Mouse (Mus musculus) gastrocnemius, postnatal 10 days (tissue): ENCODE results near the gene Tspan1. TPM values are rescaled to one million over a fixed set of nuclear protein-coding genes. Genes with fewer than 3 reads are reported as not detected.

ENCODE experiments used
- DNase-seq: peaks from one replicate; pipeline ENCODE4 v3.0.0; 2021; ENCODE audit warnings: mixed read lengths
- long read RNA-seq, 2 experiments: library from polyadenylated mRNA; stranded (forward); transcript quantifications; one replicate each; pipeline ENCODE4 v2.0.0; 2021
- total RNA-seq, 2 experiments: library from RNA; stranded (reverse); gene quantifications; 2 replicates each; pipeline ENCODE4 v1.2.3; 2021

Gene Tspan1
- not detected for total RNA-seq
- long read RNA-seq, experiment 1 = 0 reads
- long read RNA-seq, experiment 2 = 0 reads

DNA sequence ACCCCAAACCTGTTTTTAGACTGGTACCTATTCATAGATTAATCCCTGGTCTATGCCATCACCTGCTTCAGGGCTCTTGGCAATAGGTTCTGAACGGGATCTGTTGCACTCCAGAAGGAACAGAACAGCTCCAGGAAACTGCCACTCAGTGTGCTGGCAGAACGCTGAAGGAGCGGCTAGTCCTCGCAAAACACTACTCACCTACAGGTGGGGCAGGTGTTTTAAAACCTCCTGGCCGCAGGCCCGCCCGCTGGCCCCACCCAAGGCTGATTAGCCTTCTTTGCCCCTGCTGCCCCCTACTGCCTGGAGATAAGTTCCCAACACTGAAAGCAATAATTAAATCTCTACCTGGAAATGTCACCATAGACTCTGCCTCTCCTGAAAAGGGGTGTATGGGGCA lies at the start of gene Tspan1:
Gene Tspan1 (minus strand): TSS at position 198 of the 400 bp plus-strand sequence.
- no peak for DNase-seq

DNA sequence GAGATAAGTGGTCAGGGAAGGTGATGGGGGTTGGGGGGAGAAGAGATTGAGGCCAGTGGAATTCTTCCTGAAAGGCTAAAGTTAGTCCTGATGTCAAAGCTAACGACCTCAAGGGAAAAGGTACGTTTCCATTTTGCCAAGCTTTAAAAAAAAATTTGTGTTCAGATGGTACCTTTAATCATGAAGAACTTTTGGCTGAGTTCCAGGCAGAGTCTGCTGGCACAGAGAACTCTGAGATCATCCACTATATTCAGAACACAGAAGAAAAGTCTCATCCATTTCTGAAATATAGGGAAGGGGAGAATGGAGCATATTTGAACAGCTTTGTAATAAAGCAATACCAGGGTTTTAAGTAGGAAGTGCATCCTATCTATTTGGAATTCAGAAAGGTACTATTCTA lies 49.6 kb upstream of the Tspan1 start:
- no peak for DNase-seq

DNA sequence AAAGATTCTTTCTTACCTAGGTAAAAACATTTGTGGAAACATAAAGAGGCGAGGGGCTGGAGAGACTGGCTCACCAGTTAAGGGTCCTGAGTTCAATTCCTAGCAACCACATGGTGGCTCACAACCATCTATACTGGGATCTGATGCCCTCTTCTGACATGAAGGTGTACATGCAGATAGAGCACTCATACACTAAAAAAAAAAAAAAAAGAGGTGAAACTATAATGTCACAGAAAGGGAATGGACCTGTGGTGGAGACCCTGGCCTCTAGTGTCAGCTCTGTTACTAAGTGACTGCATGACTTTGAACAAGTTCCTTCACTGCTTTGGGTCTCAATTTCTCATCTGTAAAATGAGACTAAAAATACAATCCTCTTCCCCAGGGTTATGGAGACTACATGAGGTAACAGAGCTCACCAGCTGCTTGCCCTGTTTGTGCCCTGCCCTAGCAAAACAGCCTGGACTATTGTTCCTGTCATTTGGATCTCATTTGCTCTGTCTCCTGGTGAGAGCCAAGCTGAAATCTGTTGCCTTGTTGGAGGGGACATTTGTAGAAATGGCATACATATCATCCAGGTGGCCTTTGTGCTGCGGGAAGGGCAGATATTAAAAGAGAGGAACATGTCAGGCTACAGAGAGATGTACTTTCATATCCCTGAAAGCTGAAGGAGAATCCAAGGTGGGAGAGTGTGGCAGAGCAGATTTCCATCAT lies 48.6 kb upstream of the Tspan1 start:
- no peak for DNase-seq

DNA sequence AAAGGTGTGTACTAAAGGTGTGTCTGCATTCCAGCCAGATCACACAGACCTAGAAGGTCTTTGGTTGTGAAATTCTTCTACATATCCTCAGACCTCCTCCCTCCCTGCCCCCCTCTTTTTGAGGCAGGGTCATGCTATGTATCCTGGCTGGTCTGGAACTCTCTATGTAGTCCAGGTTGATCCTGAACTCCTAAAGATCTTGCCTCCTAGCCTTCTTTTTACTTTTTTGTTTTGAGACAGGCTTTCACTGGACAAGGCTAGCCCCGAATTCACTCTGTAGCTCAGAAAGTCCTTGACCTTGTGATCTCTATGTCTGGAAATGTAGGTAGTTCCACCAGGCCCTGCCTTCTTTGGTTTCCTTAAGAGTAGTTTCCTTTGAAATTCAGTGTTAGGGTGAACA lies 41.5 kb upstream of the Tspan1 start:
- DNase-seq = no peak

DNA sequence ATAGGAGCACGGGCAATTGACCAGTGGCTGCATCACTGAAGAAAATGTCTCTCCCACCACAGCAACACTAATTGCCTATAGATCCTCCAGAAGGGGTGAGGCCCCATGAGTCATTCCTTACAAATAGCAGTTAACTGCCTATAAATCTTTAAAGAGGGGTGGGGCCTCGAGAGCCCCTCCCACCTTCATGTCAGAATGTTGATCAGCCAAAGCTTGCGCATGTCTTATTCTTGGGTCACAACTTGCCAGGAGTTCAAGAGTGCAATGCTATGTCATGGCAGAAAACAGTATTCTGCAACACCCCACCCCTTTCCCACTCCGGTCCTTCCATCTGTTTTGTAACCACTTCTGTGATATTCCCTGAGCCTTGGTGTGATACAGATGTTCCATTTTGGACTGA lies 39.1 kb upstream of the Tspan1 start:
- no peak for DNase-seq

DNA sequence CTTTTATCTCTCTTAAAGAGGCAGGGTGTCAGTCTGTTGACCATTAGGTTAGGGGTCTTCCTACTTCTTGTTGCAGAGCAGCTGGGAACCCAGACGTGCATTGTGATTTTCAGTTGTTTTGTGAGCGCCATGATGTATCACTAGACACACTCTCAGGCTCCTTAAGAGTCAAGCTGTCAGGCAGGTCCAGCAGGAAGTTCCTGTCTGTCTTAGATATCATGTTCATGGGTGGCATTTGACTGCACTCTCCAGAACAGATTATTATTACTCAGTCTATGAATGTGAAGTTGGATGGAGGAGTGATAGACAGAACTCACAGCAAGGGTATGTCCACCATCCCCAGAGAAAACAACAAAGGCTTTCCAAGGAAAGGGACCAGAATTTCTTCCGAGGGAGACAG lies 37.0 kb upstream of the Tspan1 start:
- no peak for DNase-seq

DNA sequence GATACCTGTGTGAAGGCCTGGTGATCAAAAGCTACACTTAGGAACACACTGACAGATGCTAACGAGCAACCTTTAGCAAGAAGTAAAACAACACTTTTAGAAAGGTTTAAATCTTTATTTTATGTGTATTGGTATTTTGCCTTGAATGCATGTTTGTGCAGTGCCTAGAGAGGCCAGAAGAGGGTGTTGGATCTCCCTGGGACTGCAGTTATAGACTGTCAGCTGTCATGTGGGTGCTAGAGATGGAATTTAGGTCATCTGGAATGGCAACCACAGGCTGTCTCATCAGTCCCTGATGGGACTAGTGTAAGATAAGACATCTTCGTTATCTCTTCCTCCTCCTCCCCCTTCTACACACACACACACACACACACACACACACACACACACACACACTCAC lies 31.0 kb upstream of the Tspan1 start:
- no peak for DNase-seq

DNA sequence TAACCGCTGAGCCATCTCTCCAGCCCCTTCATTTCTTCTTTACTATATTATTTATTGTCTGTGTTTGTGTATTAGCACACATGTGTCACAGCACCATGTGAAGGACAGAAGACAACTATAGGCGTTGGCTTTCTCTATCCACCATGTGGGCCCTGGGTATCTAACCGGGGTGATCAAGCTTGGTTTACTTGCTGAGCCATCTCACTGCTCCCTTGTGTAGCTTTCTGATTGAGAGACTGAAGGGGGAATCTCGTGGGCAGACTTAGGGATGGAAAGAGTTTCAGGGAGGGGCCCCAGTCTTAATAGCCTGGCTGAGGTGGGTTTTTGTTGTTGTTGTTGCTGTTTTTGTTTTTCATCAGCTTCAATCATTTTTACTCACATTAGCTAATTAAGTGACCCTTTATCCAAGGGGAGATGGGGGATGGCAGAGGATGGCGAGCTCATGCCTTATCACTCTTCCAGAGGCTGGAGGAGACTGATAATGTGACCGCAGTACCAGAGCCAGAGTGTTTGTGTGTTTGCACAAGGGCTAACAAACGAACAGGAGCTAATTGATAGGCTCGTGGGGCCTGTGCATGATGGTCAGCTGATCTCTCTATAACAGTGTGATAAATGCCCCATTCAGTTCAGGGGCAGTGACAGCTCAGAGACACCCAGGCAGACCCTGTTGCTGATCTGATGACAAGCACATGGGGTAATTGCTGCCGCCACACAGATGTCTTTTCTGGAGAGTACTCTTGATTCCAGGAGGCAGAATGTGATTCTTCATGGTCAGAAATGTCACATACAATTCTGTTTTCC lies 26.4 kb upstream of the Tspan1 start:
- DNase-seq = no peak

DNA sequence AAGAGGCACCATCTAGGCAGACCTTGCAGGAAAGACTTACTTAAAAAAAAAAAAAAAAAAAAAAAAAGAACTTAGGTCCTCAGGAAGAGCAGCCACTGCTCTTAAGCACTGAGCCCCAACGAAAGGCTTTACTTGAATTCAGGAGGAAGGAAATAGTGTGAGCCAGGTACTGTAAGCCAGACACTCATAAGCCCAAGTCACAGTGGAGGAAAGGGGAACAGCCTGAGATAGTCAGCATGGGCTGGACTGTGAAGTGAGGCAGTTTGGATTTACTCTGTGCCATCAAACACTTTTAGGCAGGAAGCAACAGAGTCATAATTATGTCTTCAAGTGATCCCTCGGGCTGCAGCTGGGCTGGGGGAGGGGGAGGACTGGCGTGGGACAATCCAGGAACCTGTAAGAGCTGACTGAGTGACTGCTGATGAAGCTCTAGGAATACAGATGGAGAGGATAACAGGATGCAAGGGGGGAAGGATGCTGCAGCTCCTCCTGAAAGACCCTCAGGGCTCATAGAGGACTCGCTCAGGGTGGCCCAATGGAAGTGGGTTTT lies 25.0 kb upstream of the Tspan1 start:
- no peak for DNase-seq

DNA sequence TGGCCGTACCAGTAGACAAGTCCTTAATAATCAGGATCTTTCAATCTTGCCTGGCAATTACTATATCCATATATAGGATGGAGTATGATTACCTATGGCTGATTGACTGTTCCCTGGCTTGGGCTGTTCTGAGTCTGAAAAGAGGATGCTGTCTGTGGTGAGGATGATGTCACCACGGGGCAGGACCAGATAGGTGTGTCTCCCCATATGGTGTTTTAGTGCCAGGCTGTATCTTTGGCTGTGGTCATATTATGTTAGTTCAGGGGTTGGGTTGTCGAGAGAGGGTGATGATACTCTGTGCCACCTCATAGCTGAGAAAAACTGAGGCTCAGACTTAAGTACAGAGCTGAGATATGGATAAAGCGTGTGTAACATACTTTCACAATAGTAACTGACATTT lies 17.7 kb upstream of the Tspan1 start:
- no peak for DNase-seq

DNA sequence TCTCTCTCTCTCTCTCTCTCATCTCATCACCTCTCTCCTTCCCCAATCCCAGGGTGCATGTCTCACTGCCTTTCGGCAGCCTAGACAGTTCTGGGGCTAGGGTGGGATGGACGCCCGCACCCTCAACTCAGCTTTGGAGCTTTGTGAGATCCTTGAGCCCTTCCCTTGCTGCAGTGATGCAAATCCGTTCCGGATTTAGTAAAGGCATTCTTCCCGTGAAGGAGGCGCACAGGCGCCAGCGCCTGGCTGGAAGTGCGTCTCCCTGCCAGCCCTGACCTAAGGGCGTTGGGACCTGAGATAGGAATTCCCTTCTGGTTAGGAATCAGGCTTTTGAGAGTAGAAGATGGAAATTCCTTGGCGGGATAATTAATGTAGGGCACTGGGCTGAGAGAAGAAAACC lies 15.3 kb upstream of the Tspan1 start:
- DNase-seq = peak; percentile 15

DNA sequence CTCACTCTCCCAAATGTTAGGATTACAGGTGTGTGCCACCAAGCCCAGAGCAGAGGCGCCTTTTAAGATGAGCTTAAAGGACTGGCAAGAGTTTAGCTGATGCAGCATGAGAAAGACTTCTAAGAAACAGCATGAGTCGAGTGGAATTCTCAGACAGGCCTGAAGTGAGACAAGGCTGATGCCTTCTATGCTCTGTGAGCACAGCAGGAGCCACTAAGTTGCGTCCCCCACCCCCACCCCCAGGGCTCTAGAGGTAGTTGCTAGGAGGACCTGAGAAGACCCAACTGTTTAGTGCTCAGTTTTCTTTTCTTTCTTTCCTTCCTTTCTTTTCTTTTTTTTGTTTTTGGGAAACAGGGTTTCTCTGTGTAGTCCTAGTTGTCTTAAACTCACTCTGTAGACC lies 14.7 kb upstream of the Tspan1 start:
- DNase-seq = no peak

DNA sequence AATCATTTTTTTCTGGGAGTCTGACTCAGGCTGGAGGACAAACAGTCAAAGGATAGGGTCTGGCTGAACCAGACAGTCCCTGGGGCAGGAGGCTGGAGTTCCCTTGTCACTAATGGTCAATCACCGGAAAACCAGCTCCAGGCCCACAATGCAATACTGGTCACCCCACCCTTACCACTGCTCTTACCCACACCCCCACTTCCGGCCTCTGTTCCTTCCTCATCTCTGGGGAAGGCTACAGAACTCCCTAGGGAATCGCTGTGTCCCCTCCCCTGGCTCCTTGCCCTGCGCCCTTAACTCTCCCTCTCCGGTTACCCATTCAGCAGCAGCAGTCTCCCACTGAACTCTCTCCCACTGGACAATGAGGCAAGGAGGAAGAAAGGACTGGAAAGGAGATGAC lies 9.7 kb upstream of the Tspan1 start:
- peak; percentile 40 for DNase-seq

DNA sequence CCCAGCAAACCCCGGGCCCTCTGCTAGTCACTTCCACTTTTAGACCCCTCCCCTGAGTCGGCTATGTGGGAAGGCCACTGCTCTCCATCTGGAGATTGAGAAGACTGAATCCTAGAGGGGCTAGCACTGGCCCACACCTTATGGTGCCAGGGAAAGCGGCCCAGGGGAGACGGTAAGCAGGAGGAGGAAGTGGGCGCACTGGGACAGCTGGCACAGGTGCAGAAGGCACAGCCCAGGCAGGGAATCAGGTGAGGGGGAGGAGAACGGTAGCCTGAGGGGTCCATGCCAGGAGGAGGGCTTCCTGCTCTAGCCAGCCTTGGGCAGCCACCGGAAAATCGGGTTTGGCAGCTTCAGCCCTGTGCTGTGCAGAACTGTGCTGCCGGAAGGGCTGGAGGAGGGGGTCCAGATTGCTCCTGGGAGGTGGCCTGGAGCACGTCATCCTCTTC lies 9.2 kb upstream of the Tspan1 start:
- peak; percentile 55 for DNase-seq

DNA sequence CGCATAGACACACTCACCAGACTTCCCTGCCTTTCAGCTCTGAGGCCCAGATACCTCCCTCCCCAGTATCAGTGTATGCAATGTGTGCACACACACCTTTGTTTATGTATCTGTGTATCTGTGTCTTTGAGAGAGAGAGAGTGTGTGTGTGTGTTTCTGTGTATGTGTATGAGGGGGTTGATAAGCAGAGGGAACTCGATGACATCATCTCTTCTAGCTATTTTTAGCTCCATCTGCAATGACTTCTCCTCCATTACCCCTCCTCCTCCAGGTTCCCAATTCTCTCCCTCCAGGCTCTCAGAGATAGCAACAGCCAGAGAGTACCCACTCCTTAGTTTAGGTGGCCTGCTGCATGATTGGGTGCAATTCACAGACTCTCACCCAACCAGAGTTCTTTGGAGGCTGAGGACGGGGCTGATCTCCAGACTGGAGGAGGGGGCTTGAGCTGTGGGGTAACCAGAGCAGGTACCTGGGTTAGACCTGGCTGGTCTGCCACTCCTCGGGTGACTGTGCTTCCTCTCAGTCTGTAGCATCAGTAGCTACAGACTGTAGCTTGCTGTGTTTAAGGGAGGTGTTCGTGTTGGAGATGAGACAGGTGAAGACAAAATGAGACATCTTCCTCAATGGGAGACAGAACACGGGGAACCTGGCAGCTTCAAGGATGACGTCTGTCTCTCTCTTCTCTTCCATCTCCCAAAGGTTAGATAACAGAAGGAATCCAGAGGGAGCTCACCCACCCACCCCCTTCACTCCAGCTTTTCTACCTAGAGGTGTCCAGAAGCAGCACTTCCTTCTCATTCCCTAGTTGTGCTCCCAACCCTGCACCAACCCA lies 8.5 kb upstream of the Tspan1 start:
- DNase-seq = no peak

DNA sequence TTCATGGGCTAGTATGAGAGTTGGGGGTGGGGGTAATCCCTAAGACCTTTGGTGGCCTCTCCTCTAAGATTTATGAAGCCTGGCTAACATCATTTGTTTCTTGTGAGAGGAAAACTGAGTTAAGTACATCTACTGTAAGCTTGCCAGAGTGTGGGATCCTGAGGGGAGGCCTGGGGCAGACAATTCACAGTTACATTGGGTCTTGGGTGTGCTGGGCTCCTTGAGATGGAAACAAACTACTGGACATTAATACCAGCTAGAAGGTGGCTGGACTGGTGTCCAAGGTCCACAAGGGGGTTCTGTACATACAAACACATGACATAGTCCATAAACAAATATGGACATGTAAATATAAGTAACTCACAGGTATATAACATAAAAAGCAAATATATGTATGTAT lies 7.7 kb upstream of the Tspan1 start:
- DNase-seq = no peak

DNA sequence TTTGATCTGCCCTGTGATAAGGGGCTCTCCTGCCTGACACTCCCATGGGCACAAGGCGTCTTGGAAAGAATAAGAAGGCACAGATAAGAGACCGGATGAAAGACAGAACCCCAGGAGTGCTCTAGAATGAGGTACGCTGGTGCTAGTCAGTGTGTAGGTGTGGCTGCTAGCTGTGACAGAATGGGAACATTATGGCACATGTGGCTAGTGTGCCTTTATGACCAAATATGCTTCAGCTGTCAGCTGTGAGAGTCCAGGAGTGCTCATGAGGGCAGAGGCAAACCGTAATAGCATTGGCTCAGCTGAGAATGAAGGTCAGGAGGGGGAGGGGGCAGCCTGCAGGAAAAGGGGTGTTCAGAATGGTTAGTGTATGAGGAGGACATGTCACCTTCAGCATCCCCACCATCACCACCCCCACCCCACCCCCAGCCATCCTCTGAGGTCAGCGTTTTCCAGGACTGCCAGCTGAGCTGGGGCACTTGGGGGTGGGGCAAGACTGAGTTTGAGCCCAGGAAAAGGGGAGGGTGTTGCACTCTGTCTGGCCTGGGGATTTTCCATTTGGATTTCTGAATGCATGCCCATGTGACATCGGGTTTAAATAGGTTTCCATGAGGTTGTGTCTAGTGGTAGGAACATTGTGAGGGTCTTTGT lies 7.2 kb upstream of the Tspan1 start:
- DNase-seq = no peak

DNA sequence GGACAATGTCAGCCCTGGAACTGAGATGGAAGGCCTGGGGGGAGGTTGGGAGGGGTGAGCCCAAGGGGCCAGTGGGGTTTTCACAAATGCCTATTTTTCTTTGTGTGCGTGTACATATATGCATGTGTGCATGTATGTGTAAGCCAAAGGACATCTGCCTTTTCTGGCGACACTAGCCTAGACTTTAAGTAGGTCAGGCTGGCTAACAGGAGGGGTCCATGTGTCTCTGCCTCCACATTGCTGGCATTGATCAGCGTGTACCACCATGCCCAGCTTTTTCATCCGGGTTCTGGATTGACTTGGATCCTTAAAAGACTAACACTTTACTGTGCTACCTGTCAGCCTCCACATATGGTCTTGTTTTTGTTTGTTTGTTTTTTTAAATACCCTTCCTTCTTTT lies 6.4 kb upstream of the Tspan1 start:
- DNase-seq = no peak

DNA sequence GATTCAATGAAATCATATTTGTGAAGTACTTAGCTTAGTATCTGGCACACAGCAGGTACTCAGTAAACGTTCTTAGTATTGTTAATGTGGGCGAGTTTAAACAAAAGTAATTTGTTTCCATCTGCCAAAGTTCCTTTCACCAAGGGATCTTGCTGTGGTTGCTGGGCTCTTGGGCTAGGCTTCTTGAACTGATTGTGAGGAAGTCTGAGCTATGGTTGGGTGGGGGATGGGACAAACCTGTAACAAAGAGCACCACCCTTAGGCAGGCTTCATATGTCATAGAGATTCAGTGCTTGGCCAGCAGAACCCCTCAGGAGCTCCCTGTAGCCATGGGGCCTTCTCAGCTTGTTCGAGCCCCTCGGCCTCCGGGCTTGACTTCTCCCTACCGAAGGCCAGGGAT lies 5.7 kb upstream of the Tspan1 start, which contains the start of the genes 1700042G07Rik and Gm49337:
Gene 1700042G07Rik (plus strand): TSS at position 301 of the 400 bp plus-strand sequence.
Gene Gm49337 (plus strand): TSS at position 313 of the 400 bp plus-strand sequence.
- no peak for DNase-seq

DNA sequence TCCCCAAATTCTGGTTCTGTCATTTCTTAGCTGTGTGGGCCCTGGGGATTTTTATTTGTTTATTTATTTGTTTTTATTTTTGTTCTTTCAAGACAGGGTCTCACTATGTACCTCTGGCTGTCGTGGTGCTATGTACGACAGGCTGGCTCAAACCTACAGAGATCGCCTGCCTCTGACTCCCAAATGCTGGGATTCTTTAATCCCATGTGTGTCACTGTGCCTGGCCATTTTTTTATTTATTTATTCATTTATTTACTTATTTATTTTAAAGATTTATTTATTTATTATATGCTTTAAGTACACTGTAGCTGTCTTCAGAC lies 1.9 kb upstream of the Tspan1 start:
- no peak for DNase-seq

DNA sequence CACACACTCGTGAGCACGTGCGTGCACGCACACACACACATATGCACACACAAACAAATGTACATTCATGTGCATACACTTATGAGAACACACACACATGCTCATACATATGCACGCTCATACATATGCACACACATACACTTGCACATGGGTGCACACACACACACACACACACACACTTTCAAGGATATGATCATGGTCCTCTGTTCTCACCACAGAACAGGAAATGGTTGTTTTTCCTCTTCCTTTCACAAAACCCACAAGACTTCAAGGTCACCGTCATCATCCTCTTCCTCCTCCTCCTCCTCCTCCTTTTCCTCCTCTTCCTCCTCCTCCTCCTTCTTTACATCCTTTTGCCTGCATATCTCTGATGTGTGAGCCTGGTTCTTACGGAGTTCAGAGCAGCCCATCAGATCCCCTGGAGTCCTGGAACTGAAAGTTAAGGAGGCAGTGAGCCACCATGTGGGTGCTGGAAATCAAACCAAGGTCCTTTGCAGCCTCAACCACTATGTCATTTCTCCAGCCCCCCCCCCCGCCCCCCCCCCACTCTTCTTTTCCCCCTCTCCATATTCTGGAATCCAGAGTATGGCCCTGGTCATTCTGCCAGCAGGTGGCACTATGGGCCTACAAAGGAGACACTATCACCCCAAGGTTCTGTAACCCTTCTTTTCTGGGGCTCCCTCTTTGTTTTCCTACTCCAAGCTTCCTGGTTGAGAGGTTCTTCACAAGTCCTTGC lies 1.4 kb upstream of the Tspan1 start:
- peak; percentile 80 for DNase-seq
